Mouse (Mus musculus): ENCODE measurements at regions not wholly inside any gene's neighbourhood (a gene's known extent, or its start where the extent isn't known, plus 50 kb on each side); places are given as distances from the start of the nearest gene placed in this dataset.

DNA sequence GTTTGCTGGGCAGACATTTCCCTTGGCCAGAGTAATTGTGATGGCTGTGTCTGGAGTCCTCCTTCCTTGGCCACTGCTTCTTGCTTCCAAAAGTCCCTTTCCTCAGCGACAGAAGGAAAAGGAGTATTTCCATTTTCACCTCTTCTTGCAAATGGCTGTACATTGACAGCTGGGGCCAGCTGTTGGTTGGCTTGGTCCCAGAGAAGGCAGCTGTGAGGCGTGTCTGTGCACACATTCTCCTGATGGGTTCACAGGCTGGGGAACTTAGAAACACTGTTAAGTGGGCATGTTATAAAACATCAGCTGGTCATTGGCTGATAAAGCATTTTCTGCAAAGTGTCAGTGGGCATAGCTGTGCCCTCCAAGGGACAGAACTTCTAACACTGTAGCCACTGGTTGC, 290.4 kb upstream of the Trpc7 start:
- DNase-seq (ENCODE audit: low spot score) = no peak

GRCm38 (mm10) chr13:57170180-57170579, 274.4 kb upstream of the Trpc7 start:
- no peak for DNase-seq (ENCODE audit: low spot score)

DNA sequence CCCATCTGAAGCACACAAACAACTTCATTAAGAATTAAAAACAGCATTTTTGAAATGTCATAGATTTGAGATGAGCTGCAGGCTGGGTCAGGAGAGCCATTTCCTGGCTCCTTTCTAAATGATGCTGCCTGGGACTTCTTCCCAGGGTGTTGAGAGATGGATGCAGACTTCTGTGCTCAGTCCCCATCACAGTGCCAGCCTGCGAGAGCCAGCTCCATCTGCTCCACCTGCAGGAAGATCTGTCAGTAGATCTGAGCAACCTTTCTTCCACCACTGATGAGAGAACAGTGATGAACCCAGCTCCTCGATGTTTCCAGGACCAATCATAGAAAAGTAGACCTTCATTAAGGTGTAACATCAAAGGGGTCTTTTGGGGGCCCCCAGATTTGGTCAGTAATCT, 273.8 kb upstream of the Trpc7 start:
- no peak for DNase-seq (ENCODE audit: low spot score)

- DNase-seq (ENCODE audit: low spot score) = no peak
Observed at GRCm38 (mm10) chr13:57165367-57165766, 269.6 kb upstream of the Trpc7 start.

GRCm38 (mm10) chr13:57152787-57153186, 257.0 kb upstream of the Trpc7 start:
- DNase-seq (ENCODE audit: low spot score) = no peak

- DNase-seq (ENCODE audit: low spot score) = no peak
Observed at GRCm38 (mm10) chr13:57147623-57148022, 251.8 kb upstream of the Trpc7 start.

DNA sequence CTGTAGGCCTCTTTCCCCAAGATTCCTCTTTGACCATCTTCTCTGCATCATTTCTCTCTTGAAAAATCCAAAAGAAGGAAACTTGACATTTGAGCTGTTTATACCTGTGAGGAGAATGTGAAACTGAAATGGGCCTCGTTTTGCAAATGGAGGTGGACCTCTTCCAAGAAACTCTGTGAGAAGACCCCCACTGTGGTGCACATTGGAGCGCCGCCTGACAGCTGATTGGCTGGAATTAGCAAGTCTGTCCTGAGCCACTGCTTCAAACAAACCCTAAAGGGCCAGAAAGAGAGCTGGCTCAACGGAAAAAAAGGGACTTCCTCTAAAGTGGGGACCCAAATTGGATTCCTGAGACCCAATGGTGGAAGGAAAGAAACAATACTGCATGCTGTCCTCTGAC, 250.9 kb upstream of the Trpc7 start:
- DNase-seq (ENCODE audit: low spot score) = no peak

- no peak for DNase-seq (ENCODE audit: low spot score)
Observed at GRCm38 (mm10) chr13:57145782-57146181, 250.0 kb upstream of the Trpc7 start.

- no peak for DNase-seq (ENCODE audit: low spot score)
Observed at GRCm38 (mm10) chr13:57142851-57143250, 247.1 kb upstream of the Trpc7 start.

DNA sequence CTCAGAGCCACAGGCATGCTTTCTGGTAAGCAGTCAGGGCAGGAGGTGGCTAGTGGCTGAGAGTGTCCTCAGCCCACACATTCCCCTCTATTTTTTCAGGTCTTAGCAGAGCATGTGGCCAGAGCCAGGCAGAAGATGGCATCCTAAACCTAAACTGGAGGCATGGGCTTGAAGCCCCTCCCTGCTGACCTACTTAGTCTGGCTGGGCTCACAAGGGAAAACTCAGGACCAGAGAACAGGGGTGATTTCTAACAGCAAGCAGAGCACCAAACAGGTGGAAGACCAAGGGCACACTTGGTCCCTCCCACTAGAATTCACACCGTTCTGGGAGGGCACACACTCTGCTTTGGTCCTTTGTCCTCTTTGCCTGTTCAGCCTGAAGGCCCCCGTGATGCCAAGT, 246.6 kb upstream of the Trpc7 start:
- no peak for DNase-seq (ENCODE audit: low spot score)

GRCm38 (mm10) chr13:57115936-57116335, 220.1 kb upstream of the Trpc7 start:
- DNase-seq (ENCODE audit: low spot score) = no peak

DNA sequence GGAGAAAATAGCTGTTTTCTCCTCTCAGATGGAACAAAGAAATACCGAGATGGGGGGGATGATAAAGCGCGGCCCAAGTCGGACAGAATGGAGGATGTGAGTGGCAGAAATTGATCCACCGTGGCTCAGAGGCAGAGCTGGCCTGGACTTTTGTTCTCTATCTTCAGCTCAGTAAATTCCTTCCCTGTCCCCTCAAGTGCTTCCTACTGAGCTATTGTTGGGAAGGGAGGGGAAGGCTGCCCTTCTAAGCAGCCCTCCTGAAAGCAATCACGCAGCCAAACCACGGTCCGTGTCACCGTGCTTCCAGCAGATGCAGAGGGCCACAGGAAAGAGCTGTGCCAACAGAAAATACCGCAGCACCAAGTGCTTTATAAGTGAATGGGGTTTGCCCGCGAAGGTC, 212.2 kb upstream of the Trpc7 start:
- DNase-seq (ENCODE audit: low spot score) = no peak

- DNase-seq (ENCODE audit: low spot score) = no peak
Observed at GRCm38 (mm10) chr13:57099601-57100000, 203.8 kb upstream of the Trpc7 start.

DNA sequence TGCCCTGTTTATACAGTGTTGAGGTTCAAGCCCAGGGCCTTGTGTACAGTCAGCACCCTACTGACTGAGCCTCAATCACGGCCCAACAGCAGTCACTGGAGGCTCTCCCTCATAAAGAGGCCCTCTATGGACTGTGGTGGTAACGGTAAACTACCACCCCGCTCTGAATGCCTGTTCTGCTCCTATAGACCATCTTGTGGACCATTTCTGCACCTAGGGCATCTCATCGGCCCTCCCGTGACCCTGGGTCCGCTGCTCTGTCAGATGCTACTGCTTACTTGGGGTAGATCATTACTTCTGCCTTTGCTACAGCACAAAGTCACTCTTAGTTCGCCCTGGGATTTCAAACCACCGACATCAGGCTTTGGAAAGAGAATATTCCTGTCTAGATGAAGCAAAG, 196.1 kb upstream of the Trpc7 start:
- DNase-seq (ENCODE audit: low spot score) = no peak

DNA sequence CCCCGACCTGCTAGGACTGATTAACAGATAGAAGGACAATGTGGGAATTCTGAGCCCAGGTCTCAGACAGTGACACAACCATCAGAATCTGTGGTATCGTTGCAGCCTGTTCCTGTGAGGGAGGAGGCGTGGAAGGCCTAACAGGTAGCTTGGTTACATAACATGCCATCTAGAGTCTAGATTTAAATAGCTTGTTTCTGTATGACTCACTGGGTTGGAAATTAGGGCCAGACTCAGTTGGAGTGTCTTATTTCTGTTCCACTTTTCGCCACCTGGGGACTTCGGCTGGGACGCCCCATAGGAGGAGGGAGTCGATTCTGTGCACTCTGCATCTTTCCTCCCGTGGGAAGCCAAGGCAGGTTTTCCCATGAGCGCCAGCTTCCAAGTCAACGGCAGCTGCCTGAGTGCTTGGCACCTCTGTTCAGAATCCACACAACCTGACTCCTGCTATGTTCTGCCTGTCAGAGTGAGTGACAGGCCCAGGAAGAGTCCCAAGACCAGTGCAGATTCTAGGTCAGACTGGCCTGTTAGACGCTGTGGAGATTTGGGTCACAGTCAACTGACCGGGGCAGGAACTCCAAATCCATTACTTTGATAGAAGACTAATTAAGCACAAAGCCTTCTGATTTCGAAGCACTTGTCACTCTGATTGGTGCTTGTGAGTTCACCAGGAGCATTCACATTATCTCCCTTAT, 193.7 kb upstream of the Trpc7 start:
- no peak for DNase-seq (ENCODE audit: low spot score)

- no peak for DNase-seq (ENCODE audit: low spot score)
Observed at GRCm38 (mm10) chr13:57087966-57088365, 192.2 kb upstream of the Trpc7 start.

- no peak for DNase-seq (ENCODE audit: low spot score)
Observed at GRCm38 (mm10) chr13:57087398-57087797, 191.6 kb upstream of the Trpc7 start.

- no peak for DNase-seq (ENCODE audit: low spot score)
Observed at GRCm38 (mm10) chr13:57083751-57084150, 188.0 kb upstream of the Trpc7 start.

DNA sequence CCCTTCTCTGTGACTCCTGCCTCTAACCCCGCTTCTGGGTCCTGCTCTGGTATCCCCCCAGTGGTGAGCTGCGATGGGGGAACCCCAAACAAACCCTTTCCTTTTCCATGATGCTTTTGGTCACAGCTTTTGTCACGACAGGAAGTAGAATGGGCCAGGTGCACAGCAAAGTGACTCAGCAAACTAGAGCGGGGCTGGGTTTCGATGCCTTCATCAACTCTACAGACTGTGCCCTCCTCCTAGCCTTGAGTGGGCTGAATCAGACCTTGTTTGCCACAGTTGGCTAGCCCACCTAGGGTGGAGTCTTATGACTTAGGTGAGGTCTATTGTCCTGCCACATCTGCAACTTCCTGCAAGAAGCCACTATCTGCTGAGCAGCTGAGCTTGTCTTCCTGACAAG, 174.7 kb upstream of the Trpc7 start:
- DNase-seq (ENCODE audit: low spot score) = no peak

- DNase-seq (ENCODE audit: low spot score) = no peak
Observed at GRCm38 (mm10) chr13:57061656-57062055, 165.9 kb upstream of the Trpc7 start.

DNA sequence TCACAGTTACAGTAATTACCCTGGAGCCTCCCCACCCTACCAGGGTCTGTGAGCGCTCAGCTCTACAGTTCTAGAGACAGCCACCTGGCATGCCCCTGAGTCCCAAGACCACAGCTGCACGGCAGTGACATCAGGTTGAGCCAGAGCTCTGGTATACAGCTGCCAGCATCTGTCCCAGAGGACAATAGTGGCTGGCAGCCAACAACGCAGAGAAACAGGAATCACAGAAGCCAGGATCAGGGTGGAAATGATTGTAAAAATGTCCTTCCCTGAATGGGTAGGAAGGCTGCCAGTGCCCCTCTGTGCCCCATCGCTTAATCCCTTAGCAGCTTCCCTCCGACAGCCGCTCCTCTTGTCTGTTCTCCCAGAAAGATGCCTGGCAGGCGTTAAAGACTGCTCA, 165.3 kb upstream of the Trpc7 start:
- DNase-seq (ENCODE audit: low spot score) = no peak

DNA sequence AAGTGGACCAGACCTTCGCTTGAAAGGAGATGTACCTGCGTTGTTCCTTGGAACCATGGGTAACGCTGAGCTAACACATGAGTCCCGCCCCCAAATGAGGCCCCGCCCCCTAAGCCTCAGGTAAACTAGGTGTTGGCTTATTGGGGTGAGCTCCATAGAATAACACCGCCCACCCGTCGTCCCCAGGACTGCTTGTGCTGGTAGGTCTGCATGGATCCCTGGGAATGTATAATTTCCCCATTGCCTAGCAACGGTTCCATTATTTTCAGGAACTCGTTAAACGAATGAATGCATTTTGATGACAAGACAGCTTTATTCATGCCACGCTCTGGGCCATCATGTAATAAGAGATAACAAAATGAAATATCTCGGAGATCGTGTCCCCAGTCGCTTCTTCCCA, 161.0 kb upstream of the Trpc7 start:
- DNase-seq (ENCODE audit: low spot score) = no peak

DNA sequence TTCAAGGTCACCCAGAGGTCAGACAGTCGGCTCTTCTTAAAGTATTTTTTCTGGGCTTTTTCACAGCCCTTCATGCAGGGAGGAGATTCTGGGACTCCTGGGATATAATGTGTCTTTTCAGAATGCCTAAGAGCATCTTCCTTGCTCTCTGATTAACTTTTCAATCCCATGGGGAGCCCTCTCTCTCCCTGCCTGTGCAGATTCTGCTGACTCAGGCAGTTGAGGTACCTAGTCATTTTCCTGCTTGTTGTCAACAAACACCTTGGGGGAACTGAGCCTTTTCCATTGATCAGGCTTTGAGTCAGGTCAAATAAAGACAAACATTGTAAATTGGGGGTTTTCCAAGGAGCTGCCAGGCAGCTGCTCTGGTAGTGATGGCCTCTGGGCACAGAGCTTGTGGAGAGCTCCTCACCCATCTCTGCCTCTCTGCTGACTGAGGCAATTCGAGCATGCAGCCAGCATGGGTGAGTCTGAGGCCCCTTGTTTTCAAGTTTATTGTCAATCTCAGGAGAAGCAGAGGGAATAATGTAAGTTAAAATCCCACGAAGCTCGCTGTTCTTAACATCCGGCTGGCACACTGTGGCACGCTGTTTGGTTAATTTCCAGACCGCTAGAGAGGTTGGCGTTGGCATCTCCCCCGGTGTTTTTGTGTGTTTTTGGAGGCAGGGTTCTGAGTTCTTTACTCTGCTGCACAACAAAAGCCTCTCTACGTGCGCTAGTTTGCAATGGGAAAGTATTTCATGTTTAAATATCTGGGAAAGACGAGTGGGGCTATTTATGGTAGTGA, 159.8 kb upstream of the Trpc7 start:
- no peak for DNase-seq (ENCODE audit: low spot score)

DNA sequence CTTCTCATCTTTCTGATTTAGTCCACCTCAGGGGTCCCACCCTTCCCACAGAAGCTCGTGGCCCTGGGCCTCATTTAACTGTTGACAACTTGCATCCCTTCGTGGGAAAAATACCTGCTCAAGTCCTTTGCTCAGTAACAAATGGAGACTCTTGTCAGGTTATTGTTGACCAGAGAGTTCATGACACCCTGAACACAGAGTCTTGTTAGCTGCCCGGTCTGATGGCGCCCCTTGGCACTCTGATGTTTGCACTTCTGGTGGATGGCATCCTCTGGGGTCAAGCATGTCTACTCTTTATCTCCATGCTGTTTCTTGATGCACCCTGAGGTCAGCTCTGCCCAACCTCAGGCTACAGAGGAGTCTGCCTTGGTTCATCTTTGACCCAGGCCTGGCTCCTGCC, 157.6 kb upstream of the Trpc7 start:
- DNase-seq (ENCODE audit: low spot score) = no peak

Measured in urinary bladder, postnatal 10 days (tissue).